Mouse (Mus musculus) kidney, adult 11 months (tissue): ENCODE measurements around the gene Ttll2.
A peak's percentile ranks its signal among the peaks of the same experiment; 100 is the strongest.
"Not testable (repeated sequence)": the region's sequence is repeated elsewhere in the genome, so short reads cannot be mapped to it uniquely, and the experiment has no call there.

Experiments used
- DNase-seq: peaks from one replicate; pipeline ENCODE4 v3.0.0; 2022

Gene Ttll2

GRCm38 (mm10) chr17:7360749-7361465 lies 8.4 kb upstream of the Ttll2 start:
- DNase-seq: not testable (repeated sequence)

DNA sequence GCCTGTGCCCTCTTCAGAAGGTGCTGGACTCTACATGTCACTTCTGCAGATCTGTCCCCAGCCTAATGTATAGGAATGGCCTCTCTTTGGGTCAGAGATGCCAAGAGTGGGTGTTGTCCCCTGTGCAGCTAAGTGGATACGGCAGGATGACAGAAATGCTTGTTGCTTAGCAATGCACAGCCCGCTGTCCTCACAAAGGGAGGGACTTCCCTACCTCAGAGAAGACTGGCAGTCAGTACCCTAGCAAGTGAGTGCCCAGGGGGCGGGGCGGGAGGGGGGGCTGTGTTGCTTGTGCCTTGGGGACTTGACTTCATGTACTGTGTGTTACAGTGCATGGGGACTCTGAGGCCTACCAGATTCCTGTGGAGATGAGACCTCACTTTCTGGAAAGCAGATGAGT lies 7.3 kb upstream of the Ttll2 start:
- not testable (repeated sequence) for DNase-seq

DNA sequence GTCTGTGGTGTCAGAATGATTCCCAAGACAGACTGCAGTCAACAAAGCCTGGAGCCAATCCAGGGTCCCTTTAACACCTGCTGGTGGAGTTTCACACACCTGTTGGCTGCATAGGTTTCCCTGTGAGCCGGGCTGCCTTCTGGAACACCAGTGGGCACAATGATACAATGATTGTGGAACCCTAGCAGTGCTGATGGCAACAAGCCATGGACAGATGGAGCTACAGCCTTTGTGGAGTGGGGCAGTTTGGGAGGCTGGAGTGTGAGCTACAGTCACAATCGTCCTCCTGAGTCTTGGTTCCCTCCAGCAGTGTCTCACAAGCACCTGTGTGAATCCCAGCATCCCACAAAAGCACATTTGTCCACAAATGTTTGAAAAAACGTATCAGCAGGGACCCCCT lies 3.7 kb downstream of the Ttll2 start:
- DNase-seq: not testable (repeated sequence)

DNA sequence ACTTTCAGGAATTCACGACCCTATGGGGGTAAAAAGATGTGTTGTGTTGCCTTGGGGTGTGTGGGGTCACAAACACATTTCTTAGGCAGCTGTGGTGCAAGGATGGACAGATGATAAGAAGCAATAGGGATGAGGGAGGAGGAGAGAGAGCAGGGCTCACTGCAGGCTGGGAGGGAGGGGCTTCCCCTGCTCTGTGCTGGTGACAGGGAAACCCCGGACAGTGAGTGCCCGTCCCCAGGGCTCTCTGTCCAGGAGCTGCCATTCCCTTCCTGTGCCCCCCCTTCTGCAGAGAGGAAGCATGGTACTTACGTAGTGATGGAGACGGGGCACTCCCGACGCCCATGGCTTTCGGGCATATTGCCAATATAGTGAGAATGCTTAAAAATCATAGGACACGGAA lies 15.1 kb downstream of the Ttll2 start:
- not testable (repeated sequence) for DNase-seq

GRCm38 (mm10) chr17:7332745-7333144 lies 19.8 kb downstream of the Ttll2 start:
- not testable (repeated sequence) for DNase-seq

- DNase-seq: not testable (repeated sequence)
Measured at GRCm38 (mm10) chr17:7326415-7326814, 26.1 kb downstream of the Ttll2 start.

DNA sequence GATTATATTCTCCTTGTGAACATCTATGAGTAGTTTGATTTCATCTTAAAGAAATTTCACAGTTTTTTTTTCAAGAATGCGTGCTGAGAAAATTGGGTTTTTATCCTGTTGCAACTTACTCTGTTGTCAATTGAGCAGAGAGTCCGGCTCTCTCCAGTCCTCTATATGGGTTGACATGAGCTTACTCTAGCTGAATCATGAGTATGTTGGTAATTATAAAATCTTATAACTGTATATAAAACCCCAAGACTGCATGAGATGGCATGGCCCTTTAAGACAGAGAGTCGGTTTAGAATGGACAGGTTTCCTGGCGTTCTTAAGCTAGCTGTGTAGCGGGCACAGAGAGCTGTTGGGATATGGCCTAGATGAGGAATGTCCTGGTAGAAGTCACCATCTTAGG lies 28.1 kb downstream of the Ttll2 start, which contains the start of gene Tcp10a:
Tcp10a (plus strand) TSS at position 301 of the 400 bp plus-strand sequence.
- DNase-seq: not testable (repeated sequence)

DNA sequence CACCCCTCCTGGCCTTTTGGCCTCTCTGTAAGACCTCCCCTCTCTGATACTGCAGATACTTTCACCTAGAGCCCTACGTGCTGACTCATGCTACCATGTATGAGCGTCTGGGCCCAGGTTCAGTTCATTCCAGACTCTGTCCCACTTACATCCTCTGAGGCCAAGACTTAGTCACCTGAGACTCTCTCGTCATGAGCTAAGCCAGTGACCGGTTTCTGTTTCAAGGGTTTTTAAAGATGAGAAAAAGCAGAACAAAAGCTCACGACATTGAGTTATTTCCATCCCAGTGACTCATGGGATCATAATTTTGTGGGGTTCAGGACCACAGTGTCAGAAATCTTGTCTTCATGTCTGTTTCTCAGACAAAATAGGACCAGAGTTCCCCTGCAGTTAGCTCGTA lies 32.7 kb downstream of the Ttll2 start:
- not testable (repeated sequence) for DNase-seq

- DNase-seq: not testable (repeated sequence)
Measured at GRCm38 (mm10) chr17:7315693-7316382, 36.7 kb downstream of the Ttll2 start.

GRCm38 (mm10) chr17:7306278-7307196 lies 46.0 kb downstream of the Ttll2 start:
- peak; percentile 29 for DNase-seq
